Mouse (Mus musculus) testis, postnatal 10 days (tissue): ENCODE measurements around the gene Sept6.
A peak's percentile ranks its signal among the peaks of the same experiment; 100 is the strongest.

ENCODE experiments used
- DNase-seq: peaks from one replicate; pipeline ENCODE4 v3.0.0; 2021; ENCODE audit warnings: low spot score

The Sept6 gene

DNA sequence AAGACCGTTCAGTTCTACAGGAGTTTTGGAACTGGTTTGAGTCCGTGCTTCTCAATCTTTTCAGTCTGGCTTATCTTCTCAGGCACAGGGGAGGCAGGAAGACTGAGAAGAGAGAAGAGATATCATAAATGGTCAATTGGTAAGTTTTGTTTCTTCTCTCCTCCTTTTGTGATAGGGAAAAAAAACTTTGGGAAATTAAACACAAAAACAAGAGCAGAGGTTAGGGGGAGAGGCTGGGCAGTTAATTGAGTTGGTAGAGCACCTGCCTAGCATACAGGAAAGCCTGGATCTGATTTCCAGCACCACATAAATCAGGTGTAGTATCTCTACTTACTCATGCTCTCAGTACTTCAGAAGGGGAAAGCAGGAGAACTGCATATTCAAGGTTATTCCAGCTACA lies at the start of gene Sept6:
Gene Sept6, minus strand, starts transcription at position 101 of the 400 bp plus-strand sequence.
- no peak for DNase-seq

DNA sequence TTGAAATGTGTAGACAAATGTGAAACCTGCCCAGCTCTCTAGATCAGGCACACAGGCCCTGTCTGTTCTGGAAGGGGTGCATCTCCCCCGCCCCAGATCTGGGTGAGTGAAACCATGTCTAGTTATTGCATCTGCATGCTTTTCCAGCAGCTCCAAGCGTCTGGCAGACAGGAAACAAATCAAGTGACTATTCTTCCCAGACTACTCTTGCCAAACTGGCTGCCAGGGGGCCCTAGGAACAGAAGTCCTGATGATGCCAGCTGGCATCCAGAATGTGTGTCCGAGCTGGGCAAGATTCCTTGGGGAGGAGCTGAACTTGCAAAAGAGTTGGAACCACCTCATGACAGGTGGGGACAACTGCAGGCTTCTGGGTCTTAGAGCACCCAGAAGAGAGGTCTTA lies 36.8 kb upstream of the Sept6 start:
- no peak for DNase-seq

- DNase-seq = no peak
Measured at GRCm38 (mm10) chrX:37023652-37024309, 32.2 kb upstream of the Sept6 start.

DNA sequence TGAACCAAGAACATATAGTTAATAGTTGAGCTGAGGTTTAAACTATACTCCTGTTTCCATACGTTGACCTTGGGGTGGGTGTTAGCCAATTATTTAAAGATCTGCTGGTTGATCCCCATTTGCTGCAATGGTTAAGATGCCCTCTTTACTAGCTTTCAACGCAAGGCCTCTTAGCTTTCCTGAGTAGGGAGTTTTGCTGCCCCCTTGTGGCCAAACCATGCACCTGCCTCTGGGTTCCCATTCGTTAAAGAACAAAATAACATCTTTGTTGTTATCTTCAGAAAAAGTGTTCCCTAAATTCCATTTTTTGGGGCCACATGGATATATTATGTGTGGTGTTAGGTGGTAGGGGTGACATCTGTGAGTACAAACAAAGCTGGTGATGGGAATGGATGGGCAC lies 31.1 kb upstream of the Sept6 start:
- peak; percentile 76 for DNase-seq

DNA sequence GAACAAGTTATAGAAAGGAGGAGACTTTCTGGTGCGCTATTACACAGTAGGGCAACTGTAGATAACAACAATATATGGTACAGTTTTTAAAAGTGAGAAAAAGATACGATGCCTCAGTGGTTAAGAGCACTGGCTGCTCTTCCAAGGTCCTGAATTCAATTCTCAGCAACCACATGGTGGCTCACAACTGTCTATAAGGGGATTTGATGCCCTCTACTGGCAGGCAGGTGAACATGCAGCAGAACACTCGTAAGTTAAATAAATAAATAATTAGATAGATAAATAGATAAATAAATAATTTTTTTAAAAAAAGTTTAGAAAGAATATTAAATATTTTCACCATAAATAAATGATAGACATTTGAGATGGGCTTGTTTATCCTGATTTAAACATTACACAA lies 27.5 kb upstream of the Sept6 start:
- no peak for DNase-seq

DNA sequence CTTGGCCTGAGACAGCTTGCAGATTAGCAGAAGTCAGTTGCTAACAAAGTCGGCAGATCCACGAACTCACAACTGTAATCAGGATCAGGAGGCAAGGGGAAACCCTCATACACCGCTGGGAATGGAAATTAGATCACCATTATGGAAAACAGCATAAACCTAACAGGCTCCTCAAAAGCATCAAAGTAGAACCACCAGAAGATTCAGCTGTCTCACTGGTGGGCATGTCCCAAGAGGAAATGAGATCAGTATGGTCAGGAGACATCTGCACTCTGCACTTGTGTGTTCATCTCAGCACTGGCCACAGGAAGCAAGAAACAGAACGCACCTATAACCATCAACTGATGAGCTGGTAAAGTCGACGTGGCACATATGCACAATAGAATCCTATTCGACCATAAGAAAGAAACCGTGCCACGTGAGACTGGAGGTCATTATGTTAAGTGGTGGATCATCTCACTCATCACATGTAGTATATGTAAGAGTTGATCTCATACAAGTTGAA lies 26.6 kb upstream of the Sept6 start:
- no peak for DNase-seq

DNA sequence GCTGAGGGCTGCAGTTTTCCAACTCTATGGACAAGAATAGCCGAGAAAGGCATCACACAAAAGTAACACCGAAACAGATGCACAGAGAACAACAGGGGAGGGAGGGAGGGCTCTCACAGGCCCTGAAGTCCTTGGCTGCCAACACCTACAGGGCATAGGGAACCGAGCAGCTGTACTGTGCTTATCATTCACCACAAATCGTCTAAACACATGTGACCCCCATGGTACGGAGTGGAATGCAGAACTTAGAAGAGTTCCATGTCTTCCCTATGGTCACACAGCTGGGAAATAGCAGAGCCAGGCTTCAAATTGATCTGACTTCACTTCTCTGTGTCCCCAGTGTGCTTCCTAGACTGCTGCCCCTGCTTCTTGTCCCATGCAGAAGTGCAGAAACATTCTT lies 22.3 kb upstream of the Sept6 start:
- no peak for DNase-seq

GRCm38 (mm10) chrX:36991039-36991438 lies 555 bp downstream of the Sept6 start:
- DNase-seq = no peak

DNA sequence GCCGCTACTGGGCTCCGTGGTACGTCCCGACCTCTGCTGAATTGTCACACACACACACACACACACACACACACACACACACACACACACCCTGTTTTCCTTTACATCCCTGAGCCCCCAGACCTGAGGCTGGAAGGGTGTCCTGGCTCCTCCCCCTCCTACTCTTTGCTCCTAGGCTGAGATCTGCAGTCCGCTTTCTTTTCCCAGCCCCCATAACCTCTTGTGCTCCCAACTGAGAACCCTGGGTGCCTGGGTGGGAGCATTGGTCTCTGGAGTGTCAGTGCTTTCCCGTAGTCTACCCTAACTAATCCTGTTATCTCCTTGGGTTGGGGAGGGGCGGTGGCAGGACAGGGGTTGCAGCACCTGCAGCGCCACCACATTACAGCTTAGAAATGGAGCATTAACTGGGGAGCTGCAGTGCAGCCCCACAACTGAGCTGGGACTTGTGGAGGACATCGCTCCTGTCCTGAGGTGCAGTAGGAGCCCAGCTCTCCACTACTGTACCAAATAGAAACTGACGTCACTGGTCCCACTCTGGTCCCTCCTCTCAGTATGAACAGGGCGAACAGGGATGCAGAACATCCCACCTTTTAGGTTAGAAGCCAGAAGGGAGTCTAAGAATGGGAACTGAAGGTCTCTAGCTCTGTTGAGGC lies 1.7 kb downstream of the Sept6 start:
- no peak for DNase-seq

- DNase-seq = peak; percentile 66
Measured at GRCm38 (mm10) chrX:36989234-36989751, 2.3 kb downstream of the Sept6 start.

GRCm38 (mm10) chrX:36988754-36989153 lies 2.8 kb downstream of the Sept6 start:
- DNase-seq = peak; percentile 39

DNA sequence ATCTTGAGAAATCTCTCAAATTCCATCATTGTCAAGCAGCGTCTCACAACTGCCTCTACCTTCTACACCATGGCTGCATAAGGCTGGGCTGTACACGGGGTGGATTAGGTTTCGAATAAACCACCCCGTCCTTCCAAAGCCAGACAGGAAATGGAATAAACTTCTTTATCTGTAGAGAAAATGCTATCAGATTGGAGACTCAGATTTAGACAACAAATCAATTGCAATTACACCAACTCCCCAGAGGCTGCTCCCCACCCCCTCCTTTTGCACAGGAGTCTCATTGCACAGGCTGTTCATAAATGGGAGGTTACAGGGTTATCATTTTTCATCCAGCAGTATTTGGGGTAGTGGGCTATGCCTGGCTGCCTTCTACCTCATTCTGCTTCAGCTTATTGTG lies 3.7 kb downstream of the Sept6 start:
- DNase-seq = no peak

- DNase-seq = no peak
Measured at GRCm38 (mm10) chrX:36985041-36985440, 6.6 kb downstream of the Sept6 start.

DNA sequence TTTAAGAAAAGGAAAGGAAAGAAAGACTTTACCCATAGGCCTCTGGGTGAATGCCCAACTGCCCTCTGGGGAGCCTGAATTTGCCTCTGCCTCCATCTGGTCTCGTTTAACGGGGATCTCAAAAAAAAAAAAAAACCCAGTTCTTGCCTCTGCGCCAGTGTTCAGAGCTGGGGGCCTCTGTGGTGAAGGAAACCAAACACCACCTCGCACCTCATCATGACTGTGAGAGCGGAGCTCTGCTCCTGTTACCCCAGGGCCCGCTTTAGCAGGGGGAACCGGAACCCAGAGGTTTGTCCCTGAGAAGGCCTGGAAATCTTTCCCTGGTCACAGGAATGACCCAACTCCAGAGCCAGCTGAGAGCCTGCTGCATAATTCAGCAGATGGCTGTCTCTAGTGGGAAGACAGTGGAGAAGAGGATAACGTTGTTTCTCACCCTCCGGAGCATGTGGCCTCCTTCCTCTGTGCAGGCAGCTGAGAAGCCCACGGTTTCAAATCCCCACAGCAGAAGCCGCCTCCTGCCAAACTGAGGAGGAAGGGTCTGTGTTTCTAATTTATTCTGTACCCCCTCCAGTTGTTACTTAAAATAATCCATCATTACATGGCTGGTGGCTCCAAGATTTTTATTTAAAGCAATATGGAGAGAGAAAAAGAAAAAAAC lies 7.8 kb downstream of the Sept6 start:
- DNase-seq = no peak

DNA sequence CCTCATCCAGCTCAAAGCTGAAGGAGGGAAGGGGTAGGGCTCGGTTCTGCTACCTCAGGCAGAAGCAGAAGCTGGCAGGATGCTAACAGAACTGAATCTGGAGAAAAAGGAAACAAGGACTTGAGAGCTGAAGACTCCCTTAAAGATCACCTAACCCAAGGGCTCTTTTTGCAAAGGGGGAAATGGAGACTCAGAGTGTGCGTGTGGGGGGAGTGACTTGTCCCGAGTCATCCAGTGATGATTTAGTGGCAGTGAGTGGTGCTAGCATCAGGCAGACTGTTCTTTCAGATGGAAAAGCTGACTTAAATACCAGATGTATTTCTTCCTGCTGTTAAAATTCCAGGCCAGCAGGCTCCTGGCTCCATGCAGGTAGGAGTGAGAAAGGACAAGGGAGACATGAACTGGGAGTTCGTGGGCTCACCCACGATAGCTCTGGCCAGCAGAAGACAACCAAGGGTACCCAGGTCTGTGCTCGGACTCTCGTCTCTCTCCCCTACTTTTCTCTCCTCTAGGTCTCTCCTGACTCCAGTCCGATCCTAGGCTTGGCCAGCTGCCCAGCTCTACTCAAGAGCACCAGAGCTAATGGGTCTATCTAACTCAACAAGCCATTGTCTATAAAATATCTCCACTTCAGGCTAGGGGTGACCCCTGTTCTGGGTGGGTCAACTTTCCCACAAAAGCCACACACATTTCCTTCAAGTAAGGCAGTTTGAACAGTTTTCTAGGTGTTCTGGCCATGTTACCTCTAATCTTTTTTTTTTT lies 8.5 kb downstream of the Sept6 start:
- peak; percentile 48 for DNase-seq

- no peak for DNase-seq
Measured at GRCm38 (mm10) chrX:36980563-36981187, 10.9 kb downstream of the Sept6 start.

- no peak for DNase-seq
Measured at GRCm38 (mm10) chrX:36977863-36978262, 13.7 kb downstream of the Sept6 start.

GRCm38 (mm10) chrX:36976980-36977379 lies 14.6 kb downstream of the Sept6 start:
- no peak for DNase-seq

GRCm38 (mm10) chrX:36976272-36976671 lies 15.3 kb downstream of the Sept6 start:
- no peak for DNase-seq

GRCm38 (mm10) chrX:36974905-36975304 lies 16.7 kb downstream of the Sept6 start:
- no peak for DNase-seq

GRCm38 (mm10) chrX:36972951-36973471 lies 18.6 kb downstream of the Sept6 start:
- DNase-seq = no peak
